Mouse (Mus musculus): ENCODE results near the gene Ccdc171. TPM values are rescaled to one million over a fixed set of nuclear protein-coding genes. Genes with fewer than 3 reads are reported as not detected.
"Not testable (repeated sequence)": the region's sequence is repeated elsewhere in the genome, so short reads cannot be mapped to it uniquely, and the experiment has no call there.

The Ccdc171 gene
- polyA plus RNA-seq, 1 experiment from 2014 or later = 3.3 TPM

DNA sequence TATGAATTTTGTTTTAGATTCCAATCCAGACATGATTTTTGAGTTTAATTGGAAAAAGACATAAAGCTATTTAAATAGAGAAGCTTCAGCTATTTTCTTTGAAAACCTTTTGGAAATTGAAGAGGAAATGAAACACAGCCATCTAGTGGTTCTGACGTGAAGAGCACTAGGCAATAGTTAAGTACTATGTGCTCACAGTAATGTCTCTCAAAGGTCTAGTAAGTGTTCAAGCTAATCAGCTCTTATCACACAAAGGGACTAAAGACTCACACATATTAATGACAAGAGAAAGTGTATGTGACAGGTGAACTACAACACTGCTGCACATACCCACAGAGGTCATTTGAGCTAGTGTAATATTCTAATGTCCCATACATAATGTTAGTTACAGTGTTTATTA is 54.8 kb downstream of the Ccdc171 start:
- no peak overlapping the region for H3K4me3 ChIP-seq (ENCODE audit: low read length)
- ATAC-seq = peak; percentile 81
- no peak overlapping the region for H3K9ac ChIP-seq (ENCODE audit: low read depth, low read length)
- H3K4me2 ChIP-seq (ENCODE audit: low read length) = no peak overlapping the region
- whole genome bisulfite sequencing = 17% methylated on average over 1 of the region's 1 CpGs
- H3K4me1 ChIP-seq (ENCODE audit: control insufficient read depth, insufficient read depth, low read depth, low read length) = no peaks in the 10 kb centered on the region
- H3K9me3 ChIP-seq (ENCODE audit: control insufficient read depth, low read length) = no peaks in the 10 kb centered on the region
- H3K27me3 ChIP-seq (replicated peaks; ENCODE audit: control insufficient read depth, insufficient read depth, low read length) = no peaks in the 10 kb centered on the region
- no peaks in the 10 kb centered on the region for H3K36me3 ChIP-seq (ENCODE audit: control insufficient read depth, insufficient read depth, low read length)
- H3K27ac ChIP-seq (ENCODE audit: low read depth, low read length) = no peak overlapping the region

DNA sequence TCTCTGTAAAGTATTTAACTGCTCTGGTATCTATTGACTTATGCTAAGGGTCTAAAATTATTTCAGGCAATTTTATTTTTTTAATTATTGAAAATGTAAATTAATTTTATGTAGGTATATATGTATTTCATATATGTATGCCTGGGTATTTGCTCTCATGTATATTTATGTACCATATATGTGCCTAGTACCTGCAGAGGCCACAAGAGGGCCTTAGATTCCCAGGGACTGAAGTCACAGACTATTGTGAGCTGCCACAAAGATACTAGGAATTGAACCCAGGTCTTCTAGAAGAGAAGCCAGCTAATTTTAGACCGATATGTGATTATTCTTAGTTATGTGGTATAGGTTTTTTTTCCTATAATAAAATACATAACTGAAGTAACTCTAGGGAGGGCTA is 62.2 kb downstream of the Ccdc171 start:
- 93% methylated on average over 1 of the region's 1 CpGs for WGBS
- H3K4me2 ChIP-seq (ENCODE audit: low read length) = no peak overlapping the region
- no peak overlapping the region for H3K27ac ChIP-seq (ENCODE audit: low read depth, low read length)
- H3K4me3 ChIP-seq (ENCODE audit: low read length) = no peak overlapping the region
- no peaks in the 10 kb centered on the region for H3K4me1 ChIP-seq (ENCODE audit: control insufficient read depth, insufficient read depth, low read depth, low read length)
- H3K9me3 ChIP-seq (ENCODE audit: control insufficient read depth, low read length) = no peaks in the 10 kb centered on the region
- H3K27me3 ChIP-seq (replicated peaks; ENCODE audit: control insufficient read depth, insufficient read depth, low read length) = no peaks in the 10 kb centered on the region
- no peak for ATAC-seq
- H3K9ac ChIP-seq (ENCODE audit: low read depth, low read length) = no peak overlapping the region
- no peaks in the 10 kb centered on the region for H3K36me3 ChIP-seq (ENCODE audit: control insufficient read depth, insufficient read depth, low read length)

DNA sequence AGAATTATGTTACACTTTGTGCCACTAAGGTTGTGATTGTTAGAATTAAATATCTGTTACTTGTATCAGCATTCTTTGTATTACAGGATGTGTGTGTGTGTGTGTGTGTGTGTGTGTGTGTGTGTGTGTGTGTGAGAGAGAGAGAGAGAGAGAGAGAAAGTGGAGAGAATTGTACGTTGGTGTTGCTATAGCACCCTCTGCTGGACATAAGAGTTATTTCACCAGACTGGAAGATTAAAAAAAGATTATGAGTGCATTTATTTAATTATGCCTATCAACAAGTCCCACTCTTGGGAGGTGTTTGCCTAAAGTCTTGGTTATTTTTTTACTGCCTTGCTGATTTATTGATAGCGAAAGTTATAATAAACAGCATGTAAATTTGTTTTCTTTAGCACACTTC is 71.1 kb downstream of the Ccdc171 start:
- H3K27ac ChIP-seq (ENCODE audit: low read depth, low read length) = no peak overlapping the region
- no peak overlapping the region for H3K4me3 ChIP-seq (ENCODE audit: low read length)
- no peaks in the 10 kb centered on the region for H3K4me1 ChIP-seq (ENCODE audit: control insufficient read depth, insufficient read depth, low read depth, low read length)
- H3K9me3 ChIP-seq (ENCODE audit: control insufficient read depth, low read length) = no peaks in the 10 kb centered on the region
- H3K36me3 ChIP-seq (ENCODE audit: control insufficient read depth, insufficient read depth, low read length) = no peaks in the 10 kb centered on the region
- no peak overlapping the region for H3K4me2 ChIP-seq (ENCODE audit: low read length)
- no peak overlapping the region for H3K9ac ChIP-seq (ENCODE audit: low read depth, low read length)
- 18% methylated on average over 2 of the region's 2 CpGs for WGBS
- H3K27me3 ChIP-seq (replicated peaks; ENCODE audit: control insufficient read depth, insufficient read depth, low read length) = no peaks in the 10 kb centered on the region
- ATAC-seq = no peak

DNA sequence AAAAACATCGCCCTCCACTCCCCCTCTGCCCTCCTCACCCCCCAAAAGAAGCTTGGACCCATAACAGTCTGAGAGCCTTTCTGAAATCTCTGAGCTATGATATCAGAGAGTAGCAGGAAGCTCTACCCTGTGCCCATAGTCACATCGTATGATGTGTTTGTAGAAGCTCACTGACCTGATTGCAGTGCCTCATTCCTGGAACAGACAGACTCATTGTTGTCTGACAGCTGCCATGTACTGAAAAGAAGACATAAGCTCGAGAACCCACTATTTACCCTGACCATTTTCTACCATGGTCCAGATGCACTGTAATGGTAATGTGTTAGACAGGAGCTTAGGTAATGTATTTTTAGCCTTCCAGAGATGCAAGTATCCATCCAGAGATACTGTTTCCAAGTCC is 85.8 kb downstream of the Ccdc171 start:
- Histone ChIP-seq H3K9me3 (ENCODE audit: control insufficient read depth, low read length) (no peaks in the 10 kb centered on the region), H3K36me3 (ENCODE audit: control insufficient read depth, insufficient read depth, low read length) (no peaks in the 10 kb centered on the region), H3K4me3 (ENCODE audit: low read length) (no peak overlapping the region), H3K27me3 (replicated peaks; ENCODE audit: control insufficient read depth, insufficient read depth, low read length) (no peaks in the 10 kb centered on the region), H3K4me1 (ENCODE audit: control insufficient read depth, insufficient read depth, low read depth, low read length) (no peaks in the 10 kb centered on the region), H3K9ac (ENCODE audit: low read depth, low read length) (no peak overlapping the region), H3K4me2 (ENCODE audit: low read length) (no peak overlapping the region), H3K27ac (ENCODE audit: low read depth, low read length) (no peak overlapping the region)
- ATAC-seq = no peak
- WGBS = 84% methylated on average over 3 of the region's 3 CpGs

DNA sequence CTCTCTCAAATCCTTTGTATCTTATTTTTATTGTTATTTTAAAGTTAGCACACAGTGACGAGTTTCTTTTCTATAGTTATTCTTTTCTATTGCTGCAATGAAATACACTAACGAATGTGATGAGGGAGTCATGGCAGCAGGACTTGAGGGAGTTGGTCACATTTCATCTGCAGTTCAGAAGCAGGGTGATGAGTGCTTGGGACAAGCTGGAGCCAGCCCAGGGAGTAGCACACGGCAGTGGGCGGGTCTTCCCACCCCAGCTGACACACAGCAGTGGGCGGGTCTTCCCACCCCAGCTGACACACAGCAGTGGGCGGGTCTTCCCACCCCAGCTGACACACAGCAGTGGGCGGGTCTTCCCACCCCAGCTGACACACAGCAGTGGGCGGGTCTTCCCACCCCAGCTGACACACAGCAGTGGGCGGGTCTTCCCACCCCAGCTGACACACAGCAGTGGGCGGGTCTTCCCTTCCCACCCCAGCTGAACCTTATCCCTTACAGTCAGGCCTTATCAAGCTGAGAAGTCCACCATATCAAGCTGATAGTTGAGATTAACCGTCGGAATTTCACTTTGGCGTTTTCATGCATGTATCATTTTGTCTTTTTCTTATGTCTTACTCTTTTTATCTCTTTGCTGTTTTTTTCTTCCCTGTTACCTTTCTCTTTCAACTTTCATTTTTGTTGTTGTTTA is 97.8 kb downstream of the Ccdc171 start:
- not testable (repeated sequence) for H3K36me3 ChIP-seq (ENCODE audit: control insufficient read depth, insufficient read depth, low read length); H3K4me2 ChIP-seq (ENCODE audit: low read length); H3K27ac ChIP-seq (ENCODE audit: low read depth, low read length); H3K4me3 ChIP-seq (ENCODE audit: low read length); H3K9me3 ChIP-seq (ENCODE audit: control insufficient read depth, low read length); ATAC-seq; H3K27me3 ChIP-seq (replicated peaks; ENCODE audit: control insufficient read depth, insufficient read depth, low read length); H3K9ac ChIP-seq (ENCODE audit: low read depth, low read length); H3K4me1 ChIP-seq (ENCODE audit: control insufficient read depth, insufficient read depth, low read depth, low read length)
- WGBS = 35% methylated on average over 10 of the region's 13 CpGs

DNA sequence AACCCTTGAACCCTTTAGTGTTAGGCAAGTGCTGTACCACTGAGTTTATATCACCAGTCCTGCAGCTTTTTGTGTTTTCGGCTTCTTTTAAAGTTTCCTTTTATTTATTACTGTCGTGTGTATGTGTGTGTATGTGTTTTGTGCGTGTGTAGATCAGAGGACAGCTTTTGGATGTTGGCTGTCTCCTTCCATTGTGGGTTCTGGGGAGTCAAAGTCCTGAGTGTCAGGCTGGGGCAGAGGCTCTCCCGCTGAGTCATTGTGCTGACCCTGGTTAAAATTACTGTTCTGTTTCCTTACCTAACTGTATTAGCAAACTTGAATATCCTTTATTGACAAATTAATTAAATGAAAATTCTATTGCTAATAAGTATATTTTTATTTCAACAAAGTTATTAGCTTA is 98.4 kb downstream of the Ccdc171 start:
- H3K4me2 ChIP-seq (ENCODE audit: low read length) = no peak overlapping the region
- WGBS = 85% methylated on average over 4 of the region's 4 CpGs
- no peaks in the 10 kb centered on the region for H3K4me1 ChIP-seq (ENCODE audit: control insufficient read depth, insufficient read depth, low read depth, low read length)
- no peak overlapping the region for H3K4me3 ChIP-seq (ENCODE audit: low read length)
- H3K36me3 ChIP-seq (ENCODE audit: control insufficient read depth, insufficient read depth, low read length) = no peaks in the 10 kb centered on the region
- no peaks in the 10 kb centered on the region; the same call in 1 of the 2 replicates for H3K9me3 ChIP-seq (ENCODE audit: control insufficient read depth, low read length)
- no peak for ATAC-seq
- H3K9ac ChIP-seq (ENCODE audit: low read depth, low read length) = no peak overlapping the region
- no peaks in the 10 kb centered on the region for H3K27me3 ChIP-seq (replicated peaks; ENCODE audit: control insufficient read depth, insufficient read depth, low read length)
- H3K27ac ChIP-seq (ENCODE audit: low read depth, low read length) = no peak overlapping the region

DNA sequence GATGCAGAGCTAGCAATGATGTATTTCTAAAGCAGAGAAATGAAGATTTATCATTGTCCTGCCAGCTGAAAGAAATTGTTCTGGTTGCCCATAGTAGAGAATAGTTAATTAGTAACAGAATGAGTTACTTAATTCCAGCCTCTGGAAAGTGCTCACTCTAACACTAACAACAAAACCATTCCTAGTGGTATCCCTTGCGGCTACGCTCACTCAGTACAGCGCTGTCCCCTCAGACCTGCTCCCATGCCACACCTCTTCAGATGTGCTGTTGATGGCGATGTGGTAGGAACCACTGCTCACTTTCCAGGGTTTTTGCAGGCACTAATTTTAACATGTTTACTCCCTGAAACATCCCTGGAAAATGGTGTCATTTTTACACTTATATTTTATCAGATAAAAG is 126.1 kb downstream of the Ccdc171 start:
- Histone ChIP-seq H3K27me3 (replicated peaks; ENCODE audit: control insufficient read depth, insufficient read depth, low read length) (no peaks in the 10 kb centered on the region), H3K4me2 (ENCODE audit: low read length) (no peak overlapping the region), H3K9me3 (ENCODE audit: control insufficient read depth, low read length) (no peaks in the 10 kb centered on the region), H3K4me3 (ENCODE audit: low read length) (no peak overlapping the region), H3K4me1 (ENCODE audit: control insufficient read depth, insufficient read depth, low read depth, low read length) (peaks cover under 1% of the 10 kb centered on the region), H3K27ac (ENCODE audit: low read depth, low read length) (no peak overlapping the region), H3K9ac (ENCODE audit: low read depth, low read length) (no peak overlapping the region), H3K36me3 (ENCODE audit: control insufficient read depth, insufficient read depth, low read length) (no peaks in the 10 kb centered on the region)
- WGBS = 92% methylated on average over 4 of the region's 4 CpGs
- ATAC-seq = no peak

DNA sequence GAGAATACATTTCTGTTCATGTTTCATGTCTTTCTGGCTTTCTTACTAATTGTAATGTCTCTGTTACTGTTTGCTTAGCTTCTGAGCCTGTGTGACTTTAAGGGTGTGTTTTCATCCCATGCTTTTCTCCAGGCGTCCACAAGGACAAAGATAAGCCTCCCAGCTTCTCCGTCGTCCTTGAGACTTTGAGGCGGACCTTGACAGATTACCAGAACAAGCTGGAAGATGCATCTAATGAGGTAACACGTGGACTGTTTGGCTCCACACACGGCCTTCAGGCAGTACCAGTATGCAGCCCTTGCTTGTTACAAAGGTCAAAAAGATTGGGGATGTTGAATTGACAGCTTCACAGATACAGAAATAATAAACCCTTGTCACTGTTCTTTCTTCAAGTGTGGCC is 130.1 kb downstream of the Ccdc171 start:
- Histone ChIP-seq H3K4me3 (ENCODE audit: low read length) (no peak overlapping the region), H3K9ac (ENCODE audit: low read depth, low read length) (no peak overlapping the region), H3K27ac (ENCODE audit: low read depth, low read length) (no peak overlapping the region), H3K9me3 (ENCODE audit: control insufficient read depth, low read length) (no peaks in the 10 kb centered on the region), H3K4me1 (ENCODE audit: control insufficient read depth, insufficient read depth, low read depth, low read length) (peaks cover 6% of the 10 kb centered on the region), H3K36me3 (ENCODE audit: control insufficient read depth, insufficient read depth, low read length) (no peaks in the 10 kb centered on the region), H3K27me3 (replicated peaks; ENCODE audit: control insufficient read depth, insufficient read depth, low read length) (no peaks in the 10 kb centered on the region), H3K4me2 (ENCODE audit: low read length) (no peak overlapping the region)
- ATAC-seq = no peak
- 21% methylated on average over 6 of the region's 6 CpGs for WGBS

DNA sequence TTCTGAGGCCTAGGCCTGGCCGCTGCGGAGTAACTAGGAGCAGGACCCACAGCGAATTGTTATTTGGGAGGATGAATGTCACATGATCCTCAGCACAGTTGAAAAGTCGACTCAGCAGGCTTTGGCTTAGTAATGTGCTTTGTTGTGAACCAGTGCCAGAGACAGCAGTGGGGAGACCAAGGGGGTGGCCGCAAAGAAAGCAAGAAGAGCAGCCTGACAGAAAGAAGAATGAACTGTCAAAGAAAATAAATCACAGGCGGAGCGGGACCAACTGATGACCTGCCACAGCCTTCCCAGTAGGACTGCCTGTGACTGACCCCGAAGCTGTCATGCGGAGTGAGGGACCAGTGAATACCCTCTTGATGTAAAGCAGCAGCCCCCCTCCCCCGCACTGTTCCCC is 131.2 kb downstream of the Ccdc171 start:
- Histone ChIP-seq H3K36me3 (ENCODE audit: control insufficient read depth, insufficient read depth, low read length) (no peaks in the 10 kb centered on the region), H3K9ac (ENCODE audit: low read depth, low read length) (peak overlapping the region; percentile 36), H3K9me3 (ENCODE audit: control insufficient read depth, low read length) (no peaks in the 10 kb centered on the region), H3K27ac (ENCODE audit: low read depth, low read length) (peak overlapping the region; percentile 44), H3K4me3 (ENCODE audit: low read length) (peak overlapping the region; percentile 15), H3K4me1 (ENCODE audit: control insufficient read depth, insufficient read depth, low read depth, low read length) (peaks cover 6% of the 10 kb centered on the region), H3K27me3 (replicated peaks; ENCODE audit: control insufficient read depth, insufficient read depth, low read length) (no peaks in the 10 kb centered on the region), H3K4me2 (ENCODE audit: low read length) (peak overlapping the region; percentile 55)
- peak; percentile 92 for ATAC-seq
- WGBS = 3% methylated on average over 10 of the region's 10 CpGs

Measured in hindbrain, embryonic 16.5 days (tissue).